Mouse (Mus musculus) gastrocnemius, postnatal 36 days (tissue): ENCODE measurements around the gene Tomm34. TPM values are rescaled to one million over a fixed set of nuclear protein-coding genes. Genes with fewer than 3 reads are reported as not detected.
"Not testable (repeated sequence)": the region's sequence is repeated elsewhere in the genome, so short reads cannot be mapped to it uniquely, and the experiment has no call there.

Source experiments
- DNase-seq, 2 experiments: peaks; one replicate each; pipeline ENCODE4 v3.0.0; 2022
- intact Hi-C: fragments of 180-260 bp; cut with DNase I; formaldehyde crosslinking; loops from one replicate; pipeline ENCODE4 v1.15.1; 2025
- total RNA-seq, 2 experiments: library from RNA; stranded (reverse); gene quantifications; 2 replicates each; pipeline ENCODE4 v1.2.3; 2021

Tomm34 gene
- total RNA-seq, 2 experiments from 2014 or later: 10.4 to 11.4 TPM

DNA sequence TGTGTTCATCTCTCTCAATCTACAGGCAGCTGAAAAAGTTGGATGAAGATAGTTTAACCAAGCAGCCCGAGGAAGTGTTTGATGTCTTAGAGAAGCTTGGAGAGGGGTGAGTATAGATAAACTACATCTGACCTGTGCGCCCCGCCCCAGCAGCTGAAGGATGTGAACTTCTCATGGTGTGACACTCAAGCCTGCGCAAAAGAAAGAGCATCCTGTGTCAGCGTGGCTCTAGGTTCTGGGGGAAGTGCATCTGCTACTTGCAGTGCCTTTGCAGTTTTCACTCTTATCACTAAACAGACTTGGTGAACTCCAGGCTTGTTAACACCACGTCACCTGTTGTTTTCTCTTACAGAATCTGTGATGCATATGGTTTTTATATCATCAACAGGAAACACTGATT is 8.5 kb upstream of the Tomm34 start:
- no peak for DNase-seq
- intact Hi-C loops: no loop called here

GRCm38 (mm10) chr2:164077875-164078274 is 6.9 kb upstream of the Tomm34 start:
- no peak for DNase-seq
- intact Hi-C loops: no loop called here

- intact Hi-C loops: no loop called here
- DNase-seq: no peak
These were observed 6.0 kb upstream of the Tomm34 start for GRCm38 (mm10) chr2:164076874-164077425.

- intact Hi-C loops: no loop called here
- DNase-seq: no peak
These were observed 4.1 kb upstream of the Tomm34 start for GRCm38 (mm10) chr2:164075088-164075487.

GRCm38 (mm10) chr2:164073918-164074578 is 3.1 kb upstream of the Tomm34 start:
- peak; percentile 96 to 97 for DNase-seq
- intact Hi-C loops: no loop called here

DNA sequence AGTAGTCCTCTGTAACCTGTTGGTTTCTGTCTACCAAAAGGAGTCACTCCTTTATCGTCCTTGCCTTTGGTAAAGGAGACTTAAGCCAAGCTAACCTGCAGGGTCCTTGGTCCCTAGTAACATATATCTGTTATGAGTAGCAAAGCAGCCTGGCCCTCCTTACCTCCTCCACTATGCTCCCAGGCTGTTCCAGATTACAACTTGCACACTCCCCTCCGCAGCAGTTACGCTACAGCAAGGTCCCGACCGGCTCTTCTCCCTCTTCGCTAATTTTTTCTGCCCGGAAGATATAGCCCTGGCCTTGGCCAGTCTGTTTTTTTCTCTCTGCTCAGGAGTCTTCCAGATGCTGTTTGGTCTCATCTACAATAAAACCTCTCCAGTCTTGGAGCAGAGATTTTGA is 2.2 kb upstream of the Tomm34 start:
- no peak for DNase-seq
- intact Hi-C loops: no loop called here

DNA sequence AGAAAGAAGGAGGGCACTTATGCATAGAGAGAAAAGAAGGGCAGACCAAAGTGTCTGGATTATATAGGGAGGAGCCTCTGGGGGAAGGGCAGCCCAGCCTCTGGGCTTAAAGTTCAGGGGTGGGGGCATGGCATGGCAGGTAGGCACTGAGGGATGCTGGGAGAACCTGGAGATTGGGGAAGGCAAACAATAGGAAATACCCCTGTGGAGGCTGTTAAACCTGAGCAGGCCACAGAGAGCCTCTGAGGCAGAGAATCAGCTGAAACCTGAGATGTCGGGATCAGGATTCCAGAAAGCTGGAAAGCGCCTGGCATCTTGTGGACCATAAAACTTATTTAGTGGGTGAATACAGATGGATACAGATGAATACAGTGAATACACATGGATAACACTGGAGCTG is 1.1 kb upstream of the Tomm34 start:
- no peak for DNase-seq
- intact Hi-C loops: no loop called here

GRCm38 (mm10) chr2:164071437-164071820 is 460 bp upstream of the Tomm34 start:
- intact Hi-C loops, DNase-seq: not testable (repeated sequence)

- intact Hi-C loops: no loop called here
- no peak for DNase-seq
These were observed 716 bp downstream of the Tomm34 start, which contains the start of gene Stk4 for GRCm38 (mm10) chr2:164070142-164070764. TSS of gene Stk4 (plus strand) at chr2:164070322.

DNA sequence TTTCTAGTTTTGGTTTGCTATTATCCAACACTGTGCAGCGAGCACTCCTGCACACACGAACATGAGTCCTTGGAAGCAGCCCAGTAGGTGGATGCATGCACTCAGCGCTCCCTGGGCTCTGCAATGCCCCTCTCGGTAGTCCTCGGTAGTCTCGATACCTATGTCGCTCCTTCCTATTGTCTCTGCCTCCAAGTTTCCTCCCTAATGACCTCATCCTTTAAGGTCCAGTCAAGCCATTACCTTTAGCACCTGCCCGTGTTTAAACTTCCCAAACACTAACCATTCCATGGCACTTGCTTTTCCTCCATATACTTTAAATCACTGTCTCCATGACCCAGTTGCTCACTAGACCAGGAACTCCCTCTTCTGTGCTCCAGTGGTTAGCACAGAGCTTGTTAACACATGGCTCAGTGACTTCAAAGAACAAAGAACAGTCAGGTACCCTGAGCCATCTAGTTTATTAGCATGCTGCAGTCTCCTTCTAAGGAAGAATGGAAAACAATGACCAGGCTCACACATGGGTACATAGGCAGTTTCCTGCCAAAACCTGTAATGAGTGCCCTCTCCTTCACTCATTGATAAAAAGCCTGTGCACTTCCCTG is 11.2 kb downstream of the Tomm34 start:
- intact Hi-C loops: no loop called here
- no peak for DNase-seq

DNA sequence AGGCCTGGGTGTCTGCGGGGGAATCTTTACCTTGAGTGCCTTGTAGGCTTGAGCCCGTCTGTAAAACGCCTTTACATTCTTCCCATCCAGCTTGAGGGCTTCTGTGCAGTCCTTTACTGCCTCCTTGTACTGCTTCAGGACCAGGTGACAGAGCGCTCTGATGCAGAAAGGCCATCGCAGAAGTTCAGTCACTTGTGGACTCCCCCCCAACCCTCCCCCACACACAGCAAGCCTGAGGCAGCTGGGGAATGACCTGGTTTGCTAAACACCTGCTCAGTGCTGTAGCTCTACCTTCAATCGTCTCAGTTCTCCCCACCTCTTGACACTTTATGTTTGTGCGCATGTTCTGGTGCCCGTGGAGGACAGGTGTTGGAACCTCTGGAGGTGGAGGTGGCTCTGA is 16.3 kb downstream of the Tomm34 start:
- no peak for DNase-seq
- intact Hi-C loops: no loop called here

DNA sequence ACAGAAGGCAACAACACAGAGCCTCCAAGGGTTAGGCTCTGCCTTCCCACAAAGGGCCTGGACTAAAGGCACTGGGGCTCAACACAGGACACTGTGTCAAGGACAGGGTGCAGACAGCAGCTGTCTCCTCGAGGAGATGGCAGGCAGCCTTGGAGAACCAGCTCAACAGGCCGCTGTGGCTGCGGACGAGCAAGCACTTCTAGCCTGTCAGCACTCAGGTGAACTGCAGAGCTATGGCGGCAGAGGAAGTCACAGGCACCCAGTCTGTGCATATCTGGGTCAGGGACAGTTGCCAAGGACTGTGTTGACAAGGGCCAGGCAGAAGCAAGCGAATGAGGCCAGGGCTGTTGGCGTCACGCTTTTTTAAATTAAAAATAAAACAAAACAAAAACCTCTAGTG is 17.2 kb downstream of the Tomm34 start:
- no peak for DNase-seq
- intact Hi-C loops: no loop called here

DNA sequence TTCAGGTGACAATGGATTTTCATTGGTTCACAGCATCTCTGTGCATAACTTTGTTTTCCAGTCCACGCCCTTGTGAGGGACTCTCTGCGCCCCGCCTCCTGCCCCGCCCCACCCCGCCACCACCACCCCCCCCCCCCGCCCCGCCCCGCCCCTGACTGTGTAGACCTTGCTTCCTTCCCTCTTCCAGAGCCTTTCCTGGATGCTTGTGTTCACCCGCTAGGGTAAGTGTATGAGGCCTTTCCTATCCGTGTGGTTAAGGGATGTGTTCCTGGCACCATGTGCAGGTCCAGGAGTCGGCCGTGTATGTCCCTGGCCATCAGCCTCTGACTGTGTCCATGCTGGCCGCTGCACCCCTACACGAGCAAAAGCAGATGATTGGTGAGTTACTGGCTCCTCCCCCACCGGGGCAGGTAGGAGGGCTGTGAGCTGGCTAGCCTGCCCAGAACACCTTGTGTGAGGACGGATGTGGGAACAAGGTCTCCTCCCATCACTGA is 23.7 kb downstream of the Tomm34 start:
- no peak for DNase-seq
- intact Hi-C loops: no loop called here

DNA sequence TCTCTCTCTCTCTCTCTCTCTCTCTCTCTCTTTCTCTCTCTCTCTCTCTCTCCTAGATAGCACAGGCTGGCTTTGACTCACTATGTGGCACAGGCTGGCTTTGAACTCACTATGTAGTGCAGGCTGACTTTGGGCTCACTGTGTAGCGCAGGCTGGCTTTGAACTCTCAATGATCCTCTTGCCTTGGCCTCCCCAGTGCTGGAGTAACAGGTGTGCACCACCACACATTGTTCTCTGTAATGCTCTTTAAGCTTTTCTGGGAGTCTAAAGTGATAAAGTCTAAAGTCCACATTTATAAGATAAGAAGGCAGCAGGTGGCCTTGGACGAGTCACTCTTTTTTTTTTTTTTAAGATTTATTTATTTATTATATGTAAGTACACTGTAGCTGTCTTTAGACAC is 29.4 kb downstream of the Tomm34 start:
- DNase-seq: no peak
- intact Hi-C loops: no loop called here

GRCm38 (mm10) chr2:164040949-164041348 is 30.0 kb downstream of the Tomm34 start:
- no peak for DNase-seq
- intact Hi-C loops: no loop called here

DNA sequence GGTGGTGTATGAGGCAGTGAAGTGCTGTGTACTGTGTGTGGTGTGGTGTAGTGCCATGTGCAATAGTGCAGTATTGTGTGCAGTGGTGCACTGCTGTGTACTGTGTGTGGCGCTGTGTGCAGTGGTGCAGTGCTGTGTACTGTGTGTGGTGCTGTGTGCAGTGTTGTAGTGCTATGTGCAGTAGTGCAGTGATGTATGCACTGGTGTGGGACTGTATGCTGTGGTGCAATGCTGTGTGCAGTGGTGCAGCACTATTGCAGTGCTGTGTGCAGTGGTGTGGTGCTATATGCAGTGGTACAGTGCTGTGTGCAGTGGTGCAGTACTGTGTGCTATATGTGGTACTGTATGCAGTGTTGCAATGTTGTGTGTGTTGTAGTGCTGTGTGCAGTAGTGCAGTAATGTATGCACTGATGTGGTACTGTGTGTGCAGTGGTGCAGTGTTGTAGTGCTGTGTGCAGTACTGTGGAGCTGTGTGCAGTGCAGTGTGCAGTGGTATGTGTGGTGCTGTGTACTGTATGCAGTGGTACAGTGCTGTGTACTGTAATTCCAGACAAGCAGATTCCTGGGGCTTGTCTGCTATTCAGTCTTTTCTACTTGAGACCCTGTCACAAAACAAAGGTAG is 32.5 kb downstream of the Tomm34 start:
- intact Hi-C loops: no loop called here
- no peak for DNase-seq

GRCm38 (mm10) chr2:164036520-164037019 is 34.4 kb downstream of the Tomm34 start:
- intact Hi-C loops: no loop called here
- DNase-seq: no peak

DNA sequence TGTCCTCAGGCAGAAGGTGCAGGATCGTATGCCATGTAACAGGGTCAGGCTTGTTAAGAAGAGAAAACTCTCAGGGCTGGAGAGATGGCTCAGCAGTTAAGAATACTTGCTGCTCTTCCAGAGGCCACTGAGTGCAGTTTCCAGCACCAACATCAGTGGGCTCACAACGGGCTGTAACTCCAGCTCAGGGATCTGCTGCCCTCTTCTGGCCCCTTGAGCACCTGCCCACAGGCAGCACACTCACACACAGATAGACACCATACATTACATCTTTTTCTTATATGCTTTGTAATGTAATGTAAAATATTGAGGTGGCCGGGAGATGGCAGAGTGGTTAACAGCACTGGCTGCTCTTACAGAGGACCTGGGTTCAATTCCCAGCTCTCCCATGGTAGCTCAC is 38.0 kb downstream of the Tomm34 start:
- intact Hi-C loops: no loop called here
- no peak for DNase-seq

DNA sequence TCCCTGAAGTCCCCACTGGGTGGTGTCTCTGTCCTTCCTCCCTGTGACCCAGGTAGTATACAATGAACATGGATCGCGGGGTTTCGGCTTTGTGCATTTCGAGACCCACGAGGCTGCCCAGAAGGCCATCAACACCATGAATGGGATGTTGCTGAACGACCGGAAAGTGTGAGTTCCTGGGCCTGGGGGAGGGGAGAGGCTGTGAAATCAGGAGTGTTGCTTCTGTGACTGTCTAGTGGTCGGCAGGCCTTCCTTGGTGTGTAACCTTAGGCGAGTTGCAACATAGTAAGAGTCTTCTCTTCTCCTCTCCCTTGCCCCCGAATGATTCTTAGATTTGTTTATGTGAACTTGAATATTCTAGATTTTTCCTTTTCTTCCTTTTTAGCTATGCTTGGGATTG is 39.8 kb downstream of the Tomm34 start:
- intact Hi-C loops: no loop called here
- DNase-seq: no peak

DNA sequence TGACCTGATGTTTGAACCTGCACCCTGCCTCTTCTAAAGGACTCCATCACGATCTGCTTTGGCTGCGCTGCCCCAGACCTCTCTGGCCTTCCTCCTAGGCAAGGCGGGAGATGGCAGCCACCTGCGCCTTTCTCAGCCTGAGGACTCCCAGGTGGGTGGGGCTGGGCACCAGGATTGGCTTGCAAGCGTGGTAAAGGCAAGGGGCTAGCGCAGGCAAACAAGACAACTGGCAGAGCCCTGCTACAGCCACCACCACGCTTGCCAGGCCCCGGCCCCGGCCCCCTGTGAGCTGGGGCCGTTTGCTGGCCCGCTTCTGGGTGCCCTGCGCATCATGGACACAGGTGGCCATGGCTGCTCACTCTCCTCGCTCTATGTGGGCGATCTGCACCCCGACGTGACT is 45.8 kb downstream of the Tomm34 start, which contains the start of gene Pabpc1l:
TSS of gene Pabpc1l (plus strand) at position 301 of the 400 bp plus-strand sequence.
- intact Hi-C loops: no loop called here
- DNase-seq: no peak

- intact Hi-C loops: no loop called here
- DNase-seq: no peak
These were observed 48.9 kb downstream of the Tomm34 start for GRCm38 (mm10) chr2:164022104-164022503.
